Mouse (Mus musculus): Measurements from ENCODE around the gene Lrrc18.

The Lrrc18 gene

DNA sequence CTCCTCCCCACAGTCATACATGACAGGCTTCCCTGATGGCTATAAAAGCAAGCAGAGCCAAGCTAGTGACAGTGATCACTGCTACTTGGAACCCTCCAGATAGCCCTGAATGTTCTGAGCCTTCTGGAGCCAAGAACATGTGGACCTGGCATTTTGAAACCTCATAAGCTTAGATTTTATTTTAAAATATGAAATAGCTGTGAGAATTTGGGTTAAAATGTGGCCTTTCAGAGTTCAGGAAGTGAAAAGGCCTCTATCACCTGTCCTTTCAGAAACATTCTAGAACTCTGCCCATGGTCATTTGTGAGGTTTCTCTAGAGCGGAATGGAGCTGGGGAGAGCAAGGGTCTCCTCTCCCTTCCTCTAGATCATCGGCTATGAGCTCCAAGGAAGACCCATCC, at the start of gene Lrrc18:
TSS of gene Lrrc18 (plus strand) at position 301 of the 400 bp plus-strand sequence.
- no peak for DNase-seq (ENCODE audit: low spot score in 2 of 2)

- DNase-seq (ENCODE audit: low spot score in 2 of 2): no peak
These were observed 43.7 kb upstream of the Lrrc18 start for GRCm38 (mm10) chr14:32947512-32947911.

DNA sequence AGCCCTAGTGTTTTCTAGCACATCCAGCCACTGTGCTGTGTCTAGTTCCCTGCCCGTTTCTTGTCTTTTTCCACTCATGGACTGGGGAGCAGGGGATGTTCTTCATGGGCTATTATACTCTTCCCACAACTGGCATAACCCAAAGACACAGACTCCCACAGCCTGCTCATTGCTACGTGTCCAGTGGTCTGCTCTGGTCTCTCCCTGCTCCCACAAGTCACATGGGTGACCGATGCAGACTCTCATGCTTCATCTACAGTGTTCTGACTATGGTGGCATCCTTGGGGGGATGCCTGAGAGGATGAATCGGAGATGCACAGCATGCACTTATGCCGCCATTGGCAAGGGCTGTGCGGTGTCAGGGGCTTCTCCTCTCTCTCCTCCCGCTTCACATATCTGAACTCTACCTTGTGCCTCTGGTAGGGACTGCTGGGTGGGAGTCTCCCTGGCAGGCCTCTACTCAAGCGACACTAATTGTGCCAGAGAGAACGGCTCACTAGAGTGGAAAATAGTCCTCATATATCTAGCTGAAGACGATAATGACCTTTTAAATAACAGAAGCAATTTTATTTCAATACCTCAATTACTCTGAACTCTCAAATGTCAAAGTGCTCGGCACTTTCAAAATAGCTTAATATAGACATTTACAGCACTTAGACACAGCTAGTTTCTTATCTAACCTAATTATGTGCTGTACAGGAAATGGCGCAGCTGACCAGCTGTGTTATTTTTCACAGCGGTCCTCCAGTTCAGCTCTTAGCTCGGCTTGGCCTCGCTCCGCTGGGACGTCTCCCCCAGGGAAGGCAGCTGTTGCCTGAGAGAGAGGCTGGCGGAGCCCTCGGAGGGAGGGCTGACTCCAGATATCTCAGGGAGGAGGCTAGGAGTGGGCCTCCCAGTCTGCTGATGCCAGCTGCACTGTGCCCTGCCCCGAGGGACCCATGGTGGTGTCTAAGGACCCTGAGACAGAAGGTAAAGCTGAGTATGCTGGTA, 40.6 kb upstream of the Lrrc18 start:
- peak in 1 of 2 experiments; percentile 23 for DNase-seq (ENCODE audit: low spot score in 2 of 2)

DNA sequence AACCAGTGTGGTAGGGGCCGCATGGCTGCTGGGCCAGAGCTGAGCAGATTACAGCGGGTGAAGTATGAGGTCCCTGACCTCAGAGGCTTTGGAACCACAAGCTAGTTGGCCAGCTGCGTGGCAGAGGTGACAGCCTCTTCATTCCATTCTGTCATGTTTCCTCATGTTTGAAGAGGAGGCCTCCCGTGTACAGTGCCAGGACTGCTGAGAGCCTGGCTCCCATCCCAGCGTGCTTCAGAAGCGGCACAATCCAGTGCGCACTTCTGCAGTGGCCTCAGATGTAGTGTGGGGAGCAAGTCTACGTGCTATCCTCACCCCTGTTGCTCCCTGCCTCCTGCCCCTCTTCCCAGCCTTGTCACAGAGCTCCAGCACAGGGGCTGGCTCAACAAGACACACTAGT, 34.7 kb upstream of the Lrrc18 start:
- no peak for DNase-seq (ENCODE audit: low spot score in 2 of 2)

GRCm38 (mm10) chr14:32958671-32959070, 32.5 kb upstream of the Lrrc18 start:
- no peak for DNase-seq (ENCODE audit: low spot score in 2 of 2)

DNA sequence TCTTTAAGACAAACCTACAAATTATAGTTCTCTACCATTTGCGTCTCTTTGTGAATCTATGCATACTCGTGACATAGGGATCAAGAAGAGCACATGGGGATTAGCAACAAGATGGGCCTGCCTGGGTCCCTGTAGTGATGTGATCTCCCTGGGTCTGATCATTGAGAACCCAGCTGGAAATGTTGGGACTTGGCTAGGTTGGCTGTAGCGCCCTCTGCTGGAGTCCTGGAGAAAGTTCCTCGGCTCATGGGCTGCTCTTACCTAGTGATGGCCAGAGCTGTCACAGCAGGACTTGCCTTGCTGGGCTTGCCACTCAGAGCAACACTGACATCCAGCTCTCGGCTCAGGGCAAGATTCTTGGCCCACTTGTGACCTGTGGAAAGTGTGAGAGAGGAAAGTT, 30.7 kb upstream of the Lrrc18 start:
- DNase-seq (ENCODE audit: low spot score in 2 of 2): peak; percentile 37 to 43

DNA sequence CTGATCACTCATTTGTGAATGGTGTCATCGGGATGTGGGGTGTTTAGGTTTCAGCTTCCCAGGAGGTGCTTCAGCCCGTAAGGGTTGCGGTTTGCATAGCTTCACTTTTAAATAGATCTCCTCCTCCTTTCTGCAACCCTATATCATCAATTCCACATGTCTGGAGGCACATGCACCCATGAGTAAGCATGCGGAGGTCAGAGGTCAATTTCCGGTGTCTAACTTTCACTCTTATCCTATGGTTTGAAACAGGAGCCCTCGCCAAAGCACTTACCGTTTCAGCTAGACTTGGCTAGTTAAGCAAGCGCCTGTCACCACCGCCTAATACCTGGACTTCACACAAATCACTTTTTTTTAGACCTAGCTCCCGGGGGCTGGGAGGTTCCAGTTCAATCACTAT, 26.4 kb upstream of the Lrrc18 start:
- no peak for DNase-seq (ENCODE audit: low spot score in 2 of 2)

DNA sequence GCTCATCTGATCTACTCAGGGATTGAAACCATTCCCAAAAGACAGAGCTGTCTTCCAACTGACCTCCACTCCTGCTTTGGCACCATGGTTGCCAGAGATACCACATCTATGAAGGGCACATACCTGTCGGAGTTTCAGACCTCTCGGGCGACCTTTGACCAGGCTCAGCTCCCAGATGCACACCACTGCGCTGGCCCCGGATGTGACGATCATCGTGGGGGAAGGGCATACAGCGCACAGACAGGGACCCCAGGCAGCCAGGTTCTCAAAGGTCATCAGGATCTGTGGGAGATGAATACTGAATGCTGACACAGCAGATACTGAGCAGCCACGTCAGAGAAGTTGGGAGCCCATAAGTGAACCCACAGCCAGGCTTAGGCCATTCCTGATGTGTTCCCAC, 20.5 kb upstream of the Lrrc18 start:
- DNase-seq (ENCODE audit: low spot score in 2 of 2): no peak

DNA sequence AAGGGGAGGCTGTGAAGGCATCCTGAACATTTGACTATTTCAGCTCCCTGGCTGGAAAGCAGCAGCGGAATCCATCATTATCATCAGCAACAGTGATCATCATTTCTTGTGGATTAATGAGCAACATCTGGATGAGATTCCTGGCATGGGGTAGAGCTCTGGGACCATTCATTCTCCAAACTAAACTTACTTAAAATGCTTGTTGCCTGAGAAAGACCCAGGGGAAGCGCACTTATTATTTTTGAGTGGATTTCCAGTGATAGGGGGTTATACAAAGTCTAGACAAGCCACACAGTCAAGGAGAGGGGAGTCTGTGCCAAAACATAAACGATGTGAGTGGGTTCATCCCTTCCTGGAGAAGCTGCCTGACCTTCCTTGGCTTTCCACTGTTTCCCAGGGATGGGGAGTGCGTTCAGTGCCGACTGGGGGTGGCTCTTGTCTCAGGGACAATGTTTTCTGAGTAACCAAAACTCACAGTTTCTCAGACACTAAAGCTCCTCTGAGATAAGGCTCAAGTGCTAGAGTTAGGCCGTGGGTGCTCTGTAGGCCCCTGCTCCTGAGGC, 6.9 kb upstream of the Lrrc18 start:
- DNase-seq (ENCODE audit: low spot score in 2 of 2): no peak

DNA sequence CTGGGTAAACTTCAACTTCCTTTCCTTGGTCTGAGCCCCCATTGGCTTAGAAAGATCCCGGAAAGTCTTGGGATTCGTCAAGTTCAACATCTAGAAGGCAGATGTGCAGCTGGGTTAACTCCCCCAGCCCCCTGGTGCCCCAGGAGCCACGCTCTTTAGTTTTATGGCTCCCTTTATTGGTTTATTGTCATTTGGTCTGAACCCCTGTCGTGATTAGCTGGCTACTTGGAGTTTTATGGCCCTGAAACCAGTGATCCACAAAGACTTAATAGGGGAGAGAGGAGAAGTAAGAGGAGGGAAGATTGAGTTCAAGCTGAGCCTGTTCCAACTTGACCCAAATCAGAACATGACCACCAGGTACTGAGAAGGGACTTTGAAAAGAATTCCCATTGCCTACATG, 4.5 kb upstream of the Lrrc18 start:
- DNase-seq (ENCODE audit: low spot score in 2 of 2): no peak

DNA sequence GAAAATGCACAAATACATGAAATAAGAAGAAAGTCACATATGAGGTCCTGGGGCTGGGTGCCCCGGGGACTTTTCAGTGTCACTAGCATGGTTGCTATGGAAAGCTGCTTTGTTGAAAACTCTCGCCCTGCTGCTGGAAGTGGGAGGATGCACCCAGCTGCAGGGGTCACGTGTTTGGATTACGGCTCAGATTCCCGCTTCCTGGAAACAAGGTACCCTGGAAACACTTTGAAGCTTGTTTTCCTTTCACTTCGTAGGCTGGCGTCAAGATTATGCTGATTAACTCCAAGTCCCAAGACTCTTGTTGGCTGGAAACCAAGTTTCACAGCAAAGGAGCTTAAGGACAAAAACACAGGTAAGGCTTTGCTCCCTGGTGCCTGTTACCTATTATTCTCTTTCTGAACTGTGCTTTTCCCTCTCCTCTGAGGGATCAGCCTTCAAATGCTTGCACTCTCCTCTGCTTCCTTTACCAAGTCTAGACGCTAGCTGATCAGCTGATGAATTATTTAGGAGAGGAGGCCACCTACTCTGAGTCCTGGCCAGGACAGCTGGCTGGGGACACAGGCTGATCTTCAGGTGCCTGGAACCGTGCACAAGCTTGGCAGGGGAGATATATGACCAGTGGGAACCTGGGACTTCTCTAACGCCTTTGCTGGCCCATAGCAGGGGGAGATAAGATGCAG, 3.9 kb downstream of the Lrrc18 start:
- no peak for DNase-seq (ENCODE audit: low spot score in 2 of 2)

- no peak for DNase-seq (ENCODE audit: low spot score in 2 of 2)
These were observed 8.3 kb downstream of the Lrrc18 start for GRCm38 (mm10) chr14:32999511-32999910.

DNA sequence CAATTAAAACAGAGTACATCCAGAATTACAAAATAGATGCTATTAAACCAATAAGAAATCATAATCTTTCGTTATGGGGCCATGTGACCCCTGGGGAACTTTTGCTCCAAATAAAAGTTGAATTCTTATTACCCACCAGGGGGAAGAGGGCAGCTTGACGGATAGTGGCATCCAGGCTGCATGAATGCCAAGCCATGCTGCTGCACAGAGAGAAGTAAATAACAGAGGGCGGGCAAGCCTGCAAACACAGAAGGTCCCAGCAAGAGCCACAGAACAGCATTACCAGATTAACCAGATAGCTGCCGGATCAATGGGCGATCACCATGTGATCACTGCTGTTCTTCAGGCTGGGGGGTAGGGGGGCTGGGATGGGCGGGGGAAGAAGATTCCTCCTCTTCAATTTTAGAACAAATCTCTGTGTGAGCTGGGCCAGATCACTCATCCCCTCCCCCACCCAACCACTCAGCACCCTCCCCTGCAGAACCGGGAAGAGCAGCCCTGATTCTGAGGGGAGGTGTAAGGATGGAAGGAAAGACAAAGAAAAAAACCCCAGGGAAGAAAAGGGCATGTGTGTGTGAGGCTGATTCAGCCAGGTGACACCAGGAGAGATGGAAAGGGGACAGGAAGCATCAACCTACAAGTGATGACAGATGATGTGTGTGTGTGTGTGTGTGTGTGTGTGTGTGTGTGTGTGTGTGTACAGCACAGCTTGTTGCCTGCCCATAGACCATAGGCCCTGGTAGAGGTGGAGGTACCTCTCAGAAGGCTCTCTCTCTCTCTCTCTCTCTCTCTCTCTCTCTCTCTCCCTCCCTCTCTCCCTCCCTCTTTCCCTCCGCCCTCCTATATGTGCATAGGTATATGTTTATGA, 9.2 kb downstream of the Lrrc18 start:
- DNase-seq (ENCODE audit: low spot score in 2 of 2): no peak

DNA sequence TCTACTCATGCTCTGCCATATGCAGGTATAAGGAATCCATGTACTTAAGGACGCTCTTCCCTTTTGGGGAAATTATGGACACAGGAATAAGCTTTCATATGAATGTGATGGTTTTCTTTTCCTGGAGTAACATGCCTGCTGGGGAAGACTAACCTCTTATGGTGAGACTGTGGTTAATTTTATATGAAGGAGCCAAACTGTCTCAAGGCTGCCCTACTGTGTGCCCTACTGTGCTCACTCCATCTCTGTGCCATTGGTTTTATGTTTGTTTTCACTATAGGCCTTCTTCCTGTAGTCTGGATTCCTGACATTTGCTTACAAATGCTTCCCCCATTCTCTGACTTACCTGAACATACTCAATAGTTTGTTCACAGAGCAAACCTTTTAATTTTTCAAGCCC, 13.9 kb downstream of the Lrrc18 start:
- DNase-seq (ENCODE audit: low spot score in 2 of 2): no peak

DNA sequence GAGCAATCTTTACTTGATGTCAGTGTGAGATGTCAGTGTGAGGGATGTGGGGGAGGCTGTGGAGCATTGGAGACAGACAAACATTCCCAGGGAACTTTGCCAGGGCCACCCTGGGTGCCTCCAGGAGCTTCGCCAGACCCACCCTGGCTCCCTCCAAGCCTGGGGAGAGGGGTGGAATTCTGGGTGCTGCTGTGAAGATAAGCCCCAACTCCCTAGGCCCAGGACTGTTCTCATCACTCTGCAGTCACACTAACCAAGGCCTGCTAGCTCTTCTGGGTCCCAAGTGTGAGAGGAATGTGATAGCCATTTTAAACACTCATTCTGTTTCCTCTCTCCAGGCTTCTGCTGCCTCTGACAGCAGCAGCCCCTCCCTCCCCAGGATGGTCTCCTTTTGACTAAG, 16.5 kb downstream of the Lrrc18 start:
- DNase-seq (ENCODE audit: low spot score in 2 of 2): no peak

- DNase-seq (ENCODE audit: low spot score in 2 of 2): no peak
These were observed 27.9 kb downstream of the Lrrc18 start for GRCm38 (mm10) chr14:33019050-33019449.

- peak in 1 of 2 experiments; percentile 9 for DNase-seq (ENCODE audit: low spot score in 2 of 2)
These were observed 28.4 kb downstream of the Lrrc18 start for GRCm38 (mm10) chr14:33019606-33020005.

DNA sequence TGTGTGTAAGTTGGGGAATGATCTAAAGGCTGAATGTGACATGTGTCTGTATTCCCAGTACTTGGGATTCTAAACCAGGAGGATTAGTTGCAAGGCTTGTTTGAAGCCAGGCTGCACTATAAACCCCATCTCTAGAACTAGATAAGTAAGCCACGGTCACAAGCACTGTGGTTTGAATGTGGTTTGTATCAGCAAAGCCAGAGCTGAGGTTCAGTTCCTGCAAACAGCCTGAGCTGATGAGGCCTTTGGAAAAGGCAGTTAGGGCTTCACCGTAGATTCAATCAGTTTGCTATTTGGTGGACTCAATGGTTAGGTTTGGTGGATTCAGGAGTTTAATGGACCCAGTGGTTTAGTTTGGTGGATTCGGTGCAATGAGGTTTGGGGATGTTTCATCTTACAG, 39.7 kb downstream of the Lrrc18 start:
- DNase-seq (ENCODE audit: low spot score in 2 of 2): no peak

GRCm38 (mm10) chr14:33033424-33033823, 42.2 kb downstream of the Lrrc18 start:
- peak in 1 of 2 experiments; percentile 6 for DNase-seq (ENCODE audit: low spot score in 2 of 2)

DNA sequence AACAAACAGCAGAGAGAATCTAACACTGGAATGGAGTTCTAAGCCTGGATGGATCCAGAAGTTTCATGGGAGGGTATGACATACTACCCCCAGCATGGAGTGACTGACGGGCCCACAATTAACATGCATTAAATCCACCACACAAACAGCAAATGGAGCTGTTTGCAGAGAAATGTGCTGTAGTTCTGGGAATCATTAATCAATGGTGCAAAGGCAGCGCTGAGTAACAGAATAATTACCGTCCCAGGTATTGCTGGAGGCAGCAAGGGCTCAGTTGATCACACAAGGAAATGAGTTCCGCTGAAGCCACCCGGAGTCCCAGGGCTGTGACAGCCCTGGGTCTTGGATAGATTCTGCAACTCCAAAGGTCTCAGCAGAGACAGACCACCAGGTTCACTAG, 44.2 kb downstream of the Lrrc18 start:
- no peak for DNase-seq (ENCODE audit: low spot score in 2 of 2)

- DNase-seq (ENCODE audit: low spot score in 2 of 2): no peak
These were observed 45.6 kb downstream of the Lrrc18 start for GRCm38 (mm10) chr14:33036811-33037210.

GRCm38 (mm10) chr14:33045217-33045616, 54.0 kb downstream of the Lrrc18 start:
- no peak for DNase-seq (ENCODE audit: low spot score in 2 of 2)
